Mouse (Mus musculus) retina, embryonic 14.5 days (tissue): ENCODE data around the gene Crisp4.

ENCODE experiments used
- DNase-seq: peaks from one replicate; pipeline ENCODE4 v3.0.0-alpha.2; 2015; ENCODE audit warnings: low spot score

Crisp4 gene

GRCm38 (mm10) chr1:18145802-18146201 lies at the start of gene Crisp4:
TSS of gene Crisp4 (minus strand) at chr1:18145902.
- no peak for DNase-seq

DNA sequence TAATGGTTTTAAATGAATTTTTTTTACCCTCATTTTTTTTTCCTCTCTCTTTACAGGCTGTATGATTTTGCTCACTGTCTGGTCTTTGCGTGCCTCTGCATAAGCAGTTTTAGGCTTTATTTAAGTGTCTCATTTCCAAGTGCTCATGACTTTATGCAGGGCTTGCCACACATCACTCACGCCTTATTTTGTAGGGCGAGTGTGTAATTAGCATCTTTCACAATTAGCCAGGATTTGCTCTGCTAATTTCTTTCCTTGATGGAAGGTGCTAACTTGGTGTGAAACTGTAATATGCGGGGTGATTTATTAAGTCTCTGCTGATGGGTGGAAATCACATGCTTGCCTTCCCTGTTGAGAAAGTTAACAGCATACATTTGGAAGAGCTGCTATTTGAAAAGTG lies 46.0 kb upstream of the Crisp4 start:
- no peak for DNase-seq

GRCm38 (mm10) chr1:18190714-18191712 lies 45.3 kb upstream of the Crisp4 start:
- DNase-seq: peak; percentile 21

DNA sequence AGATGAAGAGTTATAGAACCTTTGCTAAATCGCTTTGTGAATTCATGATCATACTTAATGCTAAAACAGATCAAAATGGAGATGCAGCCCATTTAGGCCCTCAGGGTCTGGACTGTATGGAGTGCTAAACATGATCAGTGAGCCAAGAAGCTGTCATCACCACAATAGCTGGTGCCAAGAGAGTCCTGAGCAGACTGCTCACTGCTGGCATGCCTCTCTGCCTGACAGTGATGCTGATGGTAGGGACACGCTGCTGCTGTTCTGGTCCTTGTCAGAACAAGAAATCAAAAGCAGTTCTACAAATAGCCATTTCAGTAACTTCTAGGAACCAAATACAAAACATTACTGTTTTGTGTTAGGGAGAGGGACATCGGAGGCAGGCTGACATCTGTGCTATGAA lies 35.5 kb upstream of the Crisp4 start:
- DNase-seq: no peak

DNA sequence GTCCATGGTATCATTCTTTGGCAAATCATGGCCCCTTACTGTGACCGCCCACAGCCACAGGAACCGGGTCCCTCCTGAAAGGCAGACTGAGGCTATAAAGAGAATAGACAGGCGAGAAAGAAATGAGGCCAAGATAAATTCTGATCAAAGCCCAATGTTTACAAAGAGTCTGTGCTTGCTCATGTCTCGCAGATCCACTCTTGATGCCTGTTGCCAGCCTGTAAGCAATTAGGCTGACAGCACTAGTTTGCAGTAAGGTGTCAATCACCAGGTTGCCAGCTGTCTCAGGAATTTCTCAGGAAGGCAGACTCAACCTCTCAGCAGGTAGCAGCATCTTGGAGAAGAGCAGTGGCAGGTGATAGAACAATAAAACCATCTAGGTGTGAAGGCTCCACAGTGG lies 24.9 kb upstream of the Crisp4 start:
- no peak for DNase-seq

- DNase-seq: peak; percentile 17
Observed at GRCm38 (mm10) chr1:18168261-18168660, 22.6 kb upstream of the Crisp4 start.

GRCm38 (mm10) chr1:18159082-18159481 lies 13.4 kb upstream of the Crisp4 start:
- DNase-seq: no peak

- no peak for DNase-seq
Observed at GRCm38 (mm10) chr1:18148211-18148610, 2.5 kb upstream of the Crisp4 start.

DNA sequence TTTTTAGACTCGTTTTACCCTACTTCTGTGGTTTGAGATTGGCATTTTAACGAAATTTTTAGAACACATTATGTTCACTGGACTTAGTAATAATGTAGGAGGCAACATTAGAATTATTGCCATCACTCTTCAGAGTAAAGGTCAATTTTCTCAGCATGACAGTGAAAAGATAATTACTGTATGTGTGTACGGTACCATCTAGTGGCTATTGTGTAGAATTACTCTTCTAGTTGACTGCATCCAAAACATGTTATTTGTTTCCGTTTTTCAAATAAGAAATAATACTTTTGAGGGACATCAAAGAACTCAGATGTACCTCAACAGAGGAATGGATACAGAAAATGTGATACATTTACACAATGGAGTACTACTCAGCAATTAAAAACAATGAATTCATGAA lies 14.0 kb downstream of the Crisp4 start:
- peak; percentile 21 for DNase-seq

- no peak for DNase-seq
Observed at GRCm38 (mm10) chr1:18129983-18130382, 15.7 kb downstream of the Crisp4 start.

DNA sequence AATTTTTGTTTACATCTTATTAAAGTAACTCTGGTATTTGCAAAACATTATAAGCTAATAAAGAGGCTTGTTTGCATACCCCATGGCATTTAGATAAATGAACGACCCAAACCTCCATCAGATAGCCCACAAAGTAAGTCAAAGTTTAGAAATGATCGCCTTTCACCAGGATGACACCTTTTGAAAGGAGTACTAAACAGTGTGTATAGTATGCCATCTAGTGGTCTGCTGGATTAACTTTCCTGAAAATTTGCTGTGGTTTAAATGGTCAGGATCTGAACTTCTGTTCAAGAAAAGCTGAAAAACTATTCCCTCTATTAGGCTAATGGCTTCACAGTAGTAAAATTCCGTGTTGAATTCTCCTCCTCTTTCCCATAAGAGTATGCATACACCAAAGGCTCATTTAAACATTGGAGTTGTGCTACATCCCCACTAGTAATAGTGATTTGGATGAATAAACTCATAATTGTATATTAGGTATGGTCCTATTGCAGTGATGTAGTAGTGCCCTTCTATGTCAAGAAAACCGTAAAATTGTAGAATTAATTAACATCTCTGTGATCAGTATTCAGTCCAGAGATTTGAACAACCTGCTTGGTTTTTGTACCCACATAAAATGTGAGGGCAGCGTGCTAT lies 38.9 kb downstream of the Crisp4 start:
- peak; percentile 79 for DNase-seq

DNA sequence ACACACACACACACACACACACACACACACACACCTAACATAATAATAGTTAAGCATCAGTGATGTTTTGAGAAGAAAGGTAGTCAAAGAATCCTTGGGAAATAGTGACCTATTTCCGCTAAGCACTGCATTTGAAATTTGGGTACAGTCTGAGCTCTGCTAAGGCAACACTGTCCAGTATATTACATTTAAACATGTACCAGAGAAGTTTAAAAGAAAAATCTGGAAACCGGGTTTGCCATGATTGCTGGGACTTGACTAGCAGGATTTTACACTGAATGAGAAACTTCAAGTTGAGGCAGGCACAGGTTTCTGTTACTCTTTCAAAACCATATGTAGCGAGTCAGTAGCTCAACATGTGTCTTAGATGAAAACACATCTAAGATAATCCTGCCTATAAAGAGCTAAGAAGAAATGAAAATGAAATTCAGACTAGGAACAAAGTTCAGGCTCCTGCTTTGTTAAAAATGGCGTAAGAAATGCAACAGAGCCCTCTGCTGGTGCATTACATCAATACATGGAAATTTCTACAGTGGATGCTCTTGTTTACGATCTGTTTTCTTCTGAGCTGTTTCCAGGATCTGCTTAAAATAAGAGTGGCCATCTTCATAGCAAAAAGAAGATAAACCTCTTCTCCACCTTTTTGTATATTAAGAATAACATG lies 39.7 kb downstream of the Crisp4 start:
- DNase-seq: peak; percentile 76

DNA sequence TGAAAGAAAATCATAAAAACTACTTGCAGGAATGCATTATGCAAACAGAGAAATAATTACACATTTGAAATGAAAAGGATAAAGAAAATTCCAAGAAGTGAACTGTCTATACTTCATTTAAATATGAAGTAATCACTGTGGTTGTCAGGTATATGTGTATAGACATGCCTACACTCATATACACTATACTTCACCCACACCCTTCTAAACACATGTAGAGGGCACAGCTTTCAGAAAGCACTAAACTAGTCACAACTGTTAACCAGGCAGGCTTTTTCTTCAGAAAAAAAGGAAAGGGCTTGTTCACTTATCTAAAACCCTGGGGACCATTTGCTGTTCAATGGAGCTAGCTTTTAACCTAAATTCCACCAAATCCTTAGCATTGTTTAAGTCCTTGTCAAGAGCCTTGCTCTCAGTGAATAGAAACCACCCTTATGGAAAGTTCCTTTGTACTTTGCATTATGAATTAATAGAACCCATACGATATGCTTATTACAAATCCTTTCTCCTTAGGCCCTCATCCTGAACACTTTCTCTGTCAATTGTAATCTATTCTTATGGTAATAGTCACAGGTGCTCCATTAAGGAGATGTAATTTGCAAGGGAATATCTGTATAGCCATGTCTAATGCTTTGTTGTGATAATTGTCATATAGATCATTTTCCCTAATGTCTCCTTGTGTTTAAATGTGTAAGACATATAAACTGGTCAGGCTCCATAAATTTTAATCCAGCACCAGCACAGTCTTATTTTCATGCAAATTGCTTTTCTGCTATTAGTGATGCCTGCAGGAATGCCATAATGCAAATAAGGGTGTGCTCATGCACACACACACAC lies 40.5 kb downstream of the Crisp4 start:
- no peak for DNase-seq
